Mouse (Mus musculus): Measurements from ENCODE around the gene Scamp5. TPM values are rescaled to one million over a fixed set of nuclear protein-coding genes. Genes with fewer than 3 reads are reported as not detected.

Gene Scamp5
- polyA plus RNA-seq, 1 experiment from 2014 or later: 9.6 TPM

DNA sequence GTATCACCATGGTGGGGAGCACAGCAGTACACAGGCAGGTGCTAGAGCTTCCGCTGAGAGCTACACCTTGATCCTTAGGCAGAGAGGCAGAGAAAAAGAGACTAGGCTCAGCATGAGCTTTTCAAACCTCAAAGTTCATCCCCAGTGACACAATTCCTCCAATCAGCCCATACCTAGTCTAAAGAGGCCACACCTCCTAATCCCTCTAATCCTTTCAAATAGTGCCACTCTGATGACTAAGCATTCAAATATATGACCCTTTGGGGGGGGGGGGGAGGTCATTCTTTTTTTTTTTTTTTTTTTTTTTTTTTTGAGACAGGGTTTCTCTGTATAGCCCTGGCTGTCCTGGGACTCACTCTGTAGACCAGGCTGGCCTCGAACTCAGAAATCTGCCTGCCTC, 69.1 kb downstream of the Scamp5 start:
- Histone ChIP-seq H3K27me3 (replicated peaks; ENCODE audit: low read depth, poor library complexity, severe bottlenecking) (no peaks in the 10 kb centered on the region), H3K4me1 (no peaks in the 10 kb centered on the region), H3K27ac (replicated peaks) (no peak overlapping the region), H3K36me3 (replicated peaks) (no peaks in the 10 kb centered on the region), H3K4me3 (no peak overlapping the region), H3K9me3 (peaks cover 15% of the 10 kb centered on the region; the same call in 1 of the 2 replicates)
- WGBS: 83% methylated on average over 2 of the region's 2 CpGs
- no peak for DNase-seq (ENCODE audit: low spot score)

DNA sequence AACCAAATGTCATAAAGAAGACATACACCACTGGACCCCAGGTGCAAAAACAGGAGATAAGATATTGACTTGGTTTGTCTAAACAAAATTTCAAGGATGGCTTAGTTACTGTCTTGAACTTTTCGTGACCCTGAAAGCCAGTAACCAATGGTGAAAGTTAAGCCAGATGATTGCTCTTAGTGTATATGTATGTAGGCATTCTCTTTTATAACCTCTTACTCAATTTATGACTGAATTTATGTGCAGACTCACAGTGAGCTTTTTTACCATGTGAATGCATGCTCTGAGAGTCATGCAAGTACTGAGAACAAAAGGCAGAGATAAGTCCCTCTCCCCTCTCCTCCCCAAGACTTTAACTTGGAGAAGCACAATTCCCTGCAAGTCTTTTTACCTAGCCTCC, 75.0 kb downstream of the Scamp5 start:
- H3K4me1 ChIP-seq: no peaks in the 10 kb centered on the region
- no peak overlapping the region for H3K4me3 ChIP-seq
- no peaks in the 10 kb centered on the region for H3K9me3 ChIP-seq
- H3K27ac ChIP-seq (replicated peaks): no peak overlapping the region
- H3K27me3 ChIP-seq (replicated peaks; ENCODE audit: low read depth, poor library complexity, severe bottlenecking): no peaks in the 10 kb centered on the region
- no peaks in the 10 kb centered on the region for H3K36me3 ChIP-seq (replicated peaks)
- 79% methylated on average over 1 of the region's 1 CpGs for WGBS
- DNase-seq (ENCODE audit: low spot score): no peak

Other genes starting within 250 kb of the Scamp5 start
- gene Trcg1, start 231.5 kb downstream of the Scamp5 start, polyA plus RNA-seq (2016; fragmentation: Nextera tagmentation; extraction: Ambion mirVana): 0.07 TPM in 1 of 2 replicates, not detected in the other
- gene 1700017B05Rik, start 205.4 kb downstream of the Scamp5 start, polyA plus RNA-seq (2016; fragmentation: Nextera tagmentation; extraction: Ambion mirVana): 15.6 and 16.8 TPM in 2 replicates
- gene Ppcdc, start 27.9 kb downstream of the Scamp5 start, polyA plus RNA-seq (2016; fragmentation: Nextera tagmentation; extraction: Ambion mirVana): 20.8 and 25.4 TPM in 2 replicates
- 1.6 and 1.7 TPM in 2 replicates for gene Rpp25, start 36.0 kb upstream of the Scamp5 start, polyA plus RNA-seq (2016; fragmentation: Nextera tagmentation; extraction: Ambion mirVana)
- 664 and 702 TPM in 2 replicates for gene Cox5a, start 53.2 kb upstream of the Scamp5 start, polyA plus RNA-seq (2016; fragmentation: Nextera tagmentation; extraction: Ambion mirVana)
- 17.1 and 17.7 TPM in 2 replicates for gene Fam219b, start 69.5 kb upstream of the Scamp5 start, polyA plus RNA-seq (2016; fragmentation: Nextera tagmentation; extraction: Ambion mirVana)
- gene Mpi, start 84.7 kb upstream of the Scamp5 start, polyA plus RNA-seq (2016; fragmentation: Nextera tagmentation; extraction: Ambion mirVana): 58.7 and 61.7 TPM in 2 replicates
- gene Scamp2, start 92.9 kb upstream of the Scamp5 start, polyA plus RNA-seq (2016; fragmentation: Nextera tagmentation; extraction: Ambion mirVana): 44.1 and 45.3 TPM in 2 replicates
- 13.3 and 16.4 TPM in 2 replicates for gene Ulk3, start 121.4 kb upstream of the Scamp5 start, polyA plus RNA-seq (2016; fragmentation: Nextera tagmentation; extraction: Ambion mirVana)
- 1.6 and 1.8 TPM in 2 replicates for gene Cplx3, start 138.2 kb upstream of the Scamp5 start, polyA plus RNA-seq (2016; fragmentation: Nextera tagmentation; extraction: Ambion mirVana)
- not detected in 2 replicates for gene Lman1l, start 152.7 kb upstream of the Scamp5 start, polyA plus RNA-seq (2016; fragmentation: Nextera tagmentation; extraction: Ambion mirVana)
- 33.2 and 38.3 TPM in 2 replicates for gene Csk, start 185.6 kb upstream of the Scamp5 start, polyA plus RNA-seq (2016; fragmentation: Nextera tagmentation; extraction: Ambion mirVana)
- not detected in 2 replicates for gene Cyp1a2, start 215.6 kb upstream of the Scamp5 start, polyA plus RNA-seq (2016; fragmentation: Nextera tagmentation; extraction: Ambion mirVana)
- gene Cyp1a1, start 219.9 kb upstream of the Scamp5 start, polyA plus RNA-seq (2016; fragmentation: Nextera tagmentation; extraction: Ambion mirVana): 0.07 TPM in 1 of 2 replicates, not detected in the other
- 45.5 and 46.7 TPM in 2 replicates for gene Edc3, start 240.5 kb upstream of the Scamp5 start, polyA plus RNA-seq (2016; fragmentation: Nextera tagmentation; extraction: Ambion mirVana)